Mouse (Mus musculus) cerebellum, adult (tissue): ENCODE data around the gene Olfr1188.
"Not testable (repeated sequence)": the region's sequence is repeated elsewhere in the genome, so short reads cannot be mapped to it uniquely, and the experiment has no call there.

Experiments
- ATAC-seq: cut with Nextera tagmentation; 2 replicates; pipeline ENCODE4 v1.9.2; 2017; ENCODE audit warnings: mild to moderate bottlenecking, moderate library complexity, mixed read lengths; ENCODE audit not compliant: insufficient number of reproducible peaks, low FRiP score, low TSS enrichment

Gene Olfr1188

DNA sequence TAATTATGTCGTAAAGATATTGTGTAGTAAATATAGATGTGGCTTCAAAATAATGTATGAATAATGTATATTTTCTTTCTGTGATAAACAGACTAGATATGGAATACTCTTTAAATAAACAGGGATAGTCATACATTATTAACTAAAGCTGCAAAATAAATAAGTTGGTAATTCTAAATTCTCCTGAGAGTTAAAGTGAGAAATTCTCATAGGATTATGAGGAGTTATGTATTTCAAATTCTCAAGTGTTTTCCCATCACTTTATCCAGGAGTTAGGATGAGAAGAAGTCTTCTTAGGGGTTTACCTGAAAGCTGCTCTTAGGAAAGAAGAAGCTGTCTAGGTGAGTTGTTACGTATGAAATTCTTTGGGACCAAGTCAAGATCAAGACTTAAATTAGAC lies at the start of gene Olfr1188:
Gene Olfr1188 (plus strand): TSS at position 301 of the 400 bp plus-strand sequence.
- no peak for ATAC-seq

DNA sequence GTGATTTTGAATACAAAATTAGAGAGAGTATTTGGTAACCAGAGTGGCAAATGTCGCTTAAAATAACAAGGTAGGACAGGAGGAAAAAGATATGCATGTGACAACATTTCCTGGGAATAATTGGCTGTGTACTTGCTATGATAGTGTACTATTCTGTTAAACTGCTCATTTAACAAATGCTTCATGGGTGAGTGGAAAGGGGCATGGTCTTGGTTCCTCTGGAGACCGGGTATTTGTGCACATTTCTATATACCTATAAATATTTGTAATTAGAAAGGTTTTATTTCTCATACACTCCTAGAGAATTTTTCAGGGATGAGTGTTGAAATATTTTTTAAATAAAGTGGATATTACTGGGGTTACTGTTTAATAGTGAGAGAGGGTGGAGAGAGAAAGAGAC lies 38.5 kb upstream of the Olfr1188 start, which contains the start of gene Olfr1186:
Gene Olfr1186 (plus strand): TSS at position 301 of the 400 bp plus-strand sequence.
- ATAC-seq = no peak

DNA sequence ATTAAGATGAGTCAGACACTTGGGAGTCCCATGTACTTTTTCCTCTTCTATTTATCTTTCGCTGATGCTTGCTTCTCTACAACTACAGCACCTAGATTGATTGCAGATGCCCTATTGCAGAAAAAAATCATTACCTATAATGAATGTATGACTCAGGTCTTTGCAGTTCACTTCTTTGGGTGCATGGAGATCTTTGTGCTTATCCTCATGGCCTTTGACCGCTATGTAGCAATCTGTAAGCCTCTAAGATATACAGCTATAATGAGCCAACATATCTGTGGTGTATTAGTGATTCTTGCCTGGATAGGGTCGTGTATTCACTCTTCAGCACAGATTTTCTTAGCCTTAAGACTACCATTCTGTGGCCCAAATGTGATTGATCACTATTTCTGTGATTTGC lies 31.0 kb upstream of the Olfr1188 start:
- ATAC-seq = no peak

DNA sequence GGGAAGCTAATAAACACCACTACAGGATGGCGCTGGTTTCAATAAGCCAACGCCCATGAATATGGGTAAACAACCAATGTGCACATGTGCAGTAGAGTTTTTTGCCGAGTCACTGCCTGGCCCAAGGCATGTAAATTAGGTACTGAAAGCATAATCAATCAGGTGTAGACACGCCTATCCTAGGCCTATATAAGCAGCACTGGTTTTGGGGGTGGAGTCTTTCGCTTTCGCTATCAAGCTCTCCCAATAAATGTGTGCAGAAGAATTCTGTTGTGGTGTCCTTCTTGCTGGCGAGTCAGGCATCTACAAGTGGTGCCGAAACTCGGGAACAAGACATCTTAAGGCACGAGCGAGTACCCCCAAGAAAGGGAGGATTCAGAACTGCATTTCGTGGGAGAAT lies 16.0 kb downstream of the Olfr1188 start:
- not testable (repeated sequence) for ATAC-seq

DNA sequence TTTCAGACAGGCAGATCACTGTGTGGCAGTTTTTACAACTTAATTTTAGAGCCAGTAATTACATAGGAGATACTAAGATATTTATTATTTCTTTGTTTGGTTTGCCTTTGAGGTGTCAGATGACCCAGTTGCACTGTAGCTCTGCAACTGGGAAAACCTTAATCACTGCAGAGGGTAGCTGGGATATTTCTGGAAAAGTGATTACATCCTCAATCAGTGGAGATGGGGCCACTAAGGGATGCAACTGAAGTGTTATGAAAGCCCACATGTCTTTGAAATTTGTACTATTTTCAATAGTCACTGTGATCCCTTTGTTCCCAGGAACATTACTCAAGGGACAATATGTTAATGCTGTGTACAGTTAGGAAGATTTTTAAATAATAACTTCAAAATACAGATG lies 29.4 kb downstream of the Olfr1188 start, which contains the start of gene Olfr1189:
Gene Olfr1189 (plus strand): TSS at position 301 of the 400 bp plus-strand sequence.
- ATAC-seq = no peak
